Mouse (Mus musculus) heart, embryonic 11.5 days (tissue): ENCODE data around the gene Mrpl43. TPM values are rescaled to one million over a fixed set of nuclear protein-coding genes. Genes with fewer than 3 reads are reported as not detected.

ENCODE experiments used
- ATAC-seq: fragments of 200-750 bp; cut with Nextera tagmentation; replicated peaks from 2 replicates; pipeline ENCODE4 v1.8.0; 2017; ENCODE audit warnings: moderate library complexity; ENCODE audit not compliant: insufficient number of reproducible peaks, low FRiP score, low TSS enrichment
- H3K27ac ChIP-seq: fragments of 300-500 bp; sonication (generic); 2 replicates; pipeline ENCODE4 v1.5.1; 2014; ENCODE audit warnings: mild to moderate bottlenecking, low read depth, low read length
- H3K27me3 ChIP-seq: fragments of 300-500 bp; sonication (generic); 2 replicates; pipeline ENCODE4 v1.6.1; 2014; ENCODE audit warnings: mild to moderate bottlenecking, low read length, mixed read lengths; ENCODE audit not compliant: control insufficient read depth, insufficient read depth
- H3K36me3 ChIP-seq: fragments of 300-500 bp; sonication (generic); 2 replicates; pipeline ENCODE4 v1.6.1; 2014; ENCODE audit warnings: mild to moderate bottlenecking, low read length, moderate library complexity, mixed read lengths; ENCODE audit not compliant: control insufficient read depth, insufficient read depth
- H3K4me1 ChIP-seq: fragments of 300-500 bp; sonication (generic); 2 replicates; pipeline ENCODE4 v1.6.1; 2014; ENCODE audit warnings: low read length; ENCODE audit not compliant: control insufficient read depth, insufficient read depth
- H3K4me2 ChIP-seq: fragments of 300-500 bp; sonication (generic); 2 replicates; pipeline ENCODE4 v1.6.1; 2014; ENCODE audit warnings: mild to moderate bottlenecking, moderate library complexity
- H3K4me3 ChIP-seq: fragments of 300-500 bp; sonication (generic); 2 replicates; pipeline ENCODE4 v1.5.1; 2014; ENCODE audit warnings: low read depth, low read length
- H3K9ac ChIP-seq: fragments of 300-500 bp; sonication (generic); 2 replicates; pipeline ENCODE4 v1.6.1; 2014; ENCODE audit warnings: mild to moderate bottlenecking, low read depth, low read length, moderate library complexity
- H3K9me3 ChIP-seq: fragments of 300-500 bp; sonication (generic); replicated peaks from 2 replicates; pipeline ENCODE4 v1.6.1; 2016; ENCODE audit warnings: low read length; ENCODE audit not compliant: control insufficient read depth
- WGBS: fragments of 180-500 bp; shearing (Covaris S2); extraction: QIAGEN DNeasy Blood & Tissue Kit; methylation state at CpG from one replicate; pipeline ENCODE4 v1.1.7; 2014; ENCODE audit not compliant: insufficient replicate concordance; 5-methylcytosine and 5-hydroxymethylcytosine counted together
- polyA plus RNA-seq: library from polyadenylated mRNA; unstranded; fragments of >200 nt; fragmentation: Nextera tagmentation; extraction: Ambion mirVana; gene quantifications from 2 replicates; pipeline ENCODE4 v1.2.1, GENCODE M21; 2014

The Mrpl43 gene
- polyA plus RNA-seq, 1 experiment from 2014 or later = 63.0 TPM

- no peak overlapping the region for H3K4me3 ChIP-seq
- H3K4me1 ChIP-seq = peaks cover 15% of the 10 kb centered on the region
- H3K27me3 ChIP-seq = peaks cover 6% of the 10 kb centered on the region; the same call in 1 of the 2 replicates
- no peaks in the 10 kb centered on the region; the same call in 1 of the 2 replicates for H3K36me3 ChIP-seq
- H3K9ac ChIP-seq = no peak overlapping the region
- no peak overlapping the region for H3K4me2 ChIP-seq
- no peak for ATAC-seq
- H3K27ac ChIP-seq = no peak overlapping the region
- no peaks in the 10 kb centered on the region for H3K9me3 ChIP-seq
- 17% methylated on average over 4 of the region's 4 CpGs for WGBS
These were observed 25.5 kb upstream of the Mrpl43 start for GRCm38 (mm10) chr19:45031780-45032179.

DNA sequence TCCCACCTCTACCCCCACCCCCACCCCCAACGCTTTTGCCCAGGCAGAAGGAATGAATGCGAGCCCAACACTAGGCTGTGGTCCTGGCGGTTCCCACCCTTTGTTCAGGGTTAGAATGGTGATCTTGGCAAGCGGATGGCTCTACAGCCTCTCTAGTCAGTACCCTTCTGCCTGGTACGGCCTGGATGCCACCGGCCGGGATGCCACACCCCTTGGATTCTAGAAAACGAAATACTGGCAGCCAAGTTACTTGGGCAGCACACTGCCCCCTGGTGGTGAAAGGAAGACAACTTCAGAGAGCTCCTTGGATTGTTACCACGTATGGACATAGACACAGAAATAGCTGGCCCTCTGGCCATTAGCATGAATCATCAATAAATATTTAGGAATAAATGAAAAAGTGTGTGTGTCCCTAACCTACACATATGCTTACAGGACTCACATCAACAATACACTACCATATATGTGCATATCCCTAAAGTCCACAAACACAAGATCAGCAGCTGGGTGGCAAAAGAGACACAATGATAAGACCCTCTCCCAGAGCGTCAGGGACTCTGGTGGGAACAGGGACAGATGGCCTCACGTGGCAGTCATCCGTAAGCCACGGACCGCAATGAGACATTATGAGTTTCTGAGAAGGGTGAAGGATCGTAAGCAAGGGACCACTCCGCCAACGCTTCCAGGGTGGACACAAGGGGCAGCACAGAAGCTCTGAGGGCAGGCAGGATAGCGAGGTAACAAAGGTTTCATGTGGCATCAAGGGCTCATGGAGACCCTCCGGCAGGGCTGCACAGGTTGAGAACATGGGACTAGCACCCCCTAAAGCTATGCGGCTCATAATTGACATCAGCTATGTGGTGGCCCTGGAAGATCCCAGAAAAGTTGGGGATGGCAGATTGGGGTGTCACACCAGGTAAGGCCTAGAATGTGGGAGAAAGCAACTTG is 24.8 kb upstream of the Mrpl43 start:
- Histone ChIP-seq H3K36me3 (peaks cover under 1% of the 10 kb centered on the region), H3K27me3 (peaks cover 2% of the 10 kb centered on the region; the same call in 1 of the 2 replicates), H3K4me1 (peaks cover 15% of the 10 kb centered on the region), H3K4me2 (peak overlapping the region; percentile 58), H3K9ac (peak overlapping the region; percentile 59), H3K27ac (no peak overlapping the region), H3K9me3 (no peaks in the 10 kb centered on the region), H3K4me3 (0 out of 2 replicates have a peak overlapping the region, but pooled peaks have one; percentile 11)
- ATAC-seq = no peak
- 40% methylated on average over 20 of the region's 20 CpGs for WGBS

DNA sequence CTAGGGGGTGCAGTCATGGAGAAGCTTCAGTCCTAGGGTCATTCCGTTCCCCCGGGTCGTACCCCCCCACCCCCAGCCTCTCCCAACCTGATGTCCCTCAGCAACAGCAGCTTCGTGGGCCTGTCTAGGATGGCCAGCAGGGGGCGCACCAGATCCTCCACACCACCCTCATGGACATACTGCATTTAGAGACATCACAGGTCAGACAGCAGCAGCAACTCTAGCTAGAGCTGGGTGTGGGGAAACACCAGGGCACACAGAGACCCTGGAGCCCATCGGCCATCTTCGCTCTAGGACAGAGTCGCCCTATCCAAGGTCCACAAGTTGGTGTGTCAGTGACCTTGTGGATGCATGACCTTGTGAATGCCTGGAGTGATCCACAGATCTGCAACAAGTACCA is 23.9 kb upstream of the Mrpl43 start:
- H3K4me3 ChIP-seq = no peak overlapping the region
- H3K27ac ChIP-seq = no peak overlapping the region
- H3K4me1 ChIP-seq = peaks cover 15% of the 10 kb centered on the region
- H3K27me3 ChIP-seq = no peaks in the 10 kb centered on the region
- WGBS = 25% methylated on average over 8 of the region's 8 CpGs
- H3K9me3 ChIP-seq = no peaks in the 10 kb centered on the region
- no peak overlapping the region for H3K4me2 ChIP-seq
- no peak overlapping the region; the same call in 1 of the 2 replicates for H3K9ac ChIP-seq
- no peak for ATAC-seq
- peaks cover 9% of the 10 kb centered on the region for H3K36me3 ChIP-seq

DNA sequence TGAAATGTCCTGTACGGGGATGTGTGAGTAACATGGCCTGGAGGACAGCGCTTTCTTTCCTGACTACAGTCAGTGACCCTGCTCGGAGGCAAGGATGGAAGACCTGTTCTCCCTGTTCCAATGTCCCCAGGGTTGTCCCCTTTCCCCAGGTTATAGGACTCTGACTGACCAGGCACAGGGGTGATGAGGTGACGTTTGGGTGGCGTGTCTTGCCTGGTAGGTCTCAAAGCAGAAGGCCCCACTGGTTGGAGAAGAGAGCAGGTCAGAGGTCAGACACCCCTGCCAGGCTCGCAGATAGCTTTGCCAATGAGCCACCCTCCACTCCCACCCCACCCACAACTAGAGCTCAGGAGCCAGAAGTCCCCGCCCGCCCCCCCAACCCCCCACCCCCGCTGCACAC is 23.3 kb upstream of the Mrpl43 start:
- Histone ChIP-seq H3K9ac (no peak overlapping the region), H3K4me1 (peaks cover 15% of the 10 kb centered on the region), H3K9me3 (no peaks in the 10 kb centered on the region), H3K4me2 (no peak overlapping the region), H3K27ac (no peak overlapping the region), H3K36me3 (peaks cover 14% of the 10 kb centered on the region), H3K4me3 (no peak overlapping the region), H3K27me3 (no peaks in the 10 kb centered on the region)
- WGBS = 49% methylated on average over 9 of the region's 9 CpGs
- no peak for ATAC-seq

- ATAC-seq = no peak
- Histone ChIP-seq H3K27ac (no peak overlapping the region), H3K4me3 (no peak overlapping the region), H3K36me3 (peaks cover 19% of the 10 kb centered on the region), H3K9ac (no peak overlapping the region), H3K4me2 (no peak overlapping the region), H3K9me3 (no peaks in the 10 kb centered on the region), H3K4me1 (peaks cover 15% of the 10 kb centered on the region), H3K27me3 (no peaks in the 10 kb centered on the region)
- WGBS = 52% methylated on average over 19 of the region's 19 CpGs
These were observed 22.5 kb upstream of the Mrpl43 start for GRCm38 (mm10) chr19:45028746-45029145.

- no peak for ATAC-seq
- no peak overlapping the region for H3K9ac ChIP-seq
- H3K27me3 ChIP-seq = no peaks in the 10 kb centered on the region
- no peaks in the 10 kb centered on the region for H3K9me3 ChIP-seq
- H3K27ac ChIP-seq = no peak overlapping the region
- peaks cover 22% of the 10 kb centered on the region for H3K36me3 ChIP-seq
- no peak overlapping the region for H3K4me3 ChIP-seq
- H3K4me2 ChIP-seq = no peak overlapping the region
- WGBS = 84% methylated on average over 6 of the region's 6 CpGs
- peaks cover 13% of the 10 kb centered on the region for H3K4me1 ChIP-seq
These were observed 21.6 kb upstream of the Mrpl43 start for GRCm38 (mm10) chr19:45027848-45028247.

DNA sequence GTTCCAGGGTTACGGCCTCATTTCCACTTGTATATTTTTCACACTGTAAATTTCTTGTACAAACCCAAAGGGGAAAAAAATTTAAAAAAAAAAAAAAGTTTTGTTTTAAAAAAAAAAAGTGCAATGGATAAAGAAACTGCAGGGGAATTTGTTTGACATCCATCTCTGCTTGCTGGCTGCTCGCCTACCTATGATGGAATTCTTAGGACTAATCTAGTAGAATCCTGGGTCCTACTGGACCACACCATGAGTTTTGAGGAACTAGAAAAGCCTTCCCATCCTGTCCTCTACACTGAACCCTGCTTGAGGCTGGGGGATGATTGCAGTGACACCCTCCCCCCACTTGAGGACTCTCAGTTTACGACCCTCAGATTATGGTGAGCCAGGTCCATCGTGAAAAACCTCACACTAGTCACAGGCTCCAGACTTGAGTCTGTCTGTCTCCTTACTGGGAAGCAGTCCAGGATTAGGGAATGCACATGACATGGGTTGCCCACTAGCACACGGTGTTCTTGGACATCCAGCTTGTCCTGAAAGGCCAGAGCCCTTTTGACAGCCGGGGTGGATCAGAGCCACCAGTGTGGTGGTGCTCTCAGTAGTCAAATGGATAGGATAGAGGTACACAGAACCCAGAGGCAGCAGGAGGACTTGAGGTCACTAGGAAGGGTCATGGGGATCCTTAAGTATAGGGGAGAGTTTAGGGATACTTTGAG is 20.9 kb upstream of the Mrpl43 start:
- 75% methylated on average over 6 of the region's 6 CpGs for WGBS
- H3K9me3 ChIP-seq = no peaks in the 10 kb centered on the region
- peaks cover 10% of the 10 kb centered on the region; the same call in 1 of the 2 replicates for H3K4me1 ChIP-seq
- no peak overlapping the region for H3K4me2 ChIP-seq
- H3K27me3 ChIP-seq = no peaks in the 10 kb centered on the region
- H3K36me3 ChIP-seq = peaks cover 27% of the 10 kb centered on the region
- no peak overlapping the region for H3K4me3 ChIP-seq
- no peak for ATAC-seq
- no peak overlapping the region for H3K9ac ChIP-seq
- no peak overlapping the region for H3K27ac ChIP-seq

- Histone ChIP-seq H3K9me3 (no peaks in the 10 kb centered on the region), H3K4me2 (no peak overlapping the region), H3K4me1 (peaks cover 10% of the 10 kb centered on the region; the same call in 1 of the 2 replicates), H3K27me3 (no peaks in the 10 kb centered on the region), H3K27ac (no peak overlapping the region), H3K36me3 (peaks cover 31% of the 10 kb centered on the region), H3K9ac (no peak overlapping the region), H3K4me3 (no peak overlapping the region)
- WGBS = 94% methylated on average over 34 of the region's 37 CpGs
- ATAC-seq = no peak
These were observed 19.8 kb upstream of the Mrpl43 start for GRCm38 (mm10) chr19:45025937-45026568.
